Mouse (Mus musculus): ENCODE measurements around the gene Mybpc3. TPM values are rescaled to one million over a fixed set of nuclear protein-coding genes. Genes with fewer than 3 reads are reported as not detected.
A peak's percentile ranks its signal among the peaks of the same experiment; 100 is the strongest.
"Not testable (repeated sequence)": the region's sequence is repeated elsewhere in the genome, so short reads cannot be mapped to it uniquely, and the experiment has no call there.

The Mybpc3 gene
- total RNA-seq, 2 experiments from 2014 or later: 0.06 TPM; not detected in 1

DNA sequence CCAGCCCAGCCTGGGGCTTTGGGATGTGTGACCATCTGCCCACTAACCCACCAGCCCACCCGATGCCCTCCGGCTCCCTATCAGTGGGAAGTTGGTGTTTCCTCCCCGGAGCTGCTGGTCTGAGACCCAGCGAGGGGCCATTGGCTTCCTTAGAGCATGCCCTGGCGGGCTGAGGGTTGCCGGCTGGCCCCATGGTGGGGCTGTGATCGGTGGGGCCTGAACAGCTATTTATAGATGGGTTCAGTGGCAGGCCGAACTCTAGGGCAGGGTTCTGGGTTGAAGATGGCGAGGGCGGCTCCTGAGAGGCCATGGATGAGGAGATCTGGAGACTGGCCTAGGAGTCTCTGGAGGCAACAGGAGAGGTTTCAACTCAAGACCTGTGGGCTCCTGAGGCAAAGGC is 20.9 kb upstream of the Mybpc3 start:
- Histone ChIP-seq H3K27ac (peak overlapping the region; percentile 59), H3K4me3 (peak overlapping the region; percentile 56)
- intact Hi-C loops (cut with DNase I): no loop called here

GRCm38 (mm10) chr2:91098156-91098555 is 19.8 kb upstream of the Mybpc3 start:
- no peak for DNase-seq
- no peak for TF ChIP-seq CTCF (IDR thresholded peaks at IDR 0.05)
- Histone ChIP-seq H3K27ac (peak overlapping the region; percentile 59; the same call in 1 of the 2 replicates), H3K4me3 (peak overlapping the region; percentile 56)
- intact Hi-C loops (cut with DNase I): no loop called here

More for the DNA sequence above, 20.9 kb upstream of the Mybpc3 start:
- no peak for TF ChIP-seq CTCF (IDR thresholded peaks at IDR 0.05)
- DNase-seq: no peak

DNA sequence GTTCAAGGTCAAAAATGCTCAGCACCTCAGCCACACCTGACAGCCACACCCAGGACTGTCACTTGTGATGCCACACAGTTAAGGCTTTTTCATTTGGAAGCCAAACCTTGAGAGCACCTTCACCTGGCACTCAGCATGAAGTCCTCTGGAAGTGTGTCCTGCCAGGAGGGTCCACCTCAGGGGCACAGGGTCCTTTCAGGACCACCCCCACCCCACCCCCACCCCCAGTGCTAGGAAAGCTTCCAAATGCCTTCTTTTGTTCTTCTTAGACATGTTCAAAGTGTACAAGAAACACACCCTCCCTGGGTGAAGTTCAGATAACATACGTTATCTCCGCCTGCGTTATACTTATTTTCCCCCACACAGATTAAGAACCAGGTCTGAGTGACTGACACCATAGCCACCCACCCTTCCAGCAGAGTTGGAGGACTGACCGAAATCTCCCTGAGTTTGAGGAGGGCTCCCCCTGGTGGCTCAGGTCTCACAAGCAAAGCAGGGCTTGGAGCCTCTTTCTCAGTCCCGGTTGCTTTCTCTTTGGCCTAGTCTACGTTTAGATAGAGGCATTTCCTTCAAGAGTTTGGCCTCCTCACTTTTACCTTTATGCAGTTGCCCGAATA is 16.7 kb upstream of the Mybpc3 start:
- no peak overlapping the region for H3K4me3 ChIP-seq
- peak; percentile 94 for DNase-seq
- H3K27ac ChIP-seq: peak overlapping the region; percentile 75
- TF ChIP-seq CTCF (IDR thresholded peaks at IDR 0.05): peak; percentile 96
- intact Hi-C loops (cut with DNase I): loop anchor here (1.0 to 2.0 kb wide), 2 partner anchors 31 to 234 kb away; partner anchors contain the start of gene Slc39a13

- TF ChIP-seq CTCF (IDR thresholded peaks at IDR 0.05): no peak
- H3K27ac ChIP-seq: no peak overlapping the region
- no peak overlapping the region for H3K4me3 ChIP-seq
- DNase-seq: no peak
- intact Hi-C loops (cut with DNase I): no loop called here
These were observed 9.8 kb upstream of the Mybpc3 start for GRCm38 (mm10) chr2:91108156-91108555.

- Histone ChIP-seq H3K27ac (no peak overlapping the region), H3K4me3 (no peak overlapping the region)
- intact Hi-C loops (cut with DNase I): no loop called here
- no peak for TF ChIP-seq CTCF (IDR thresholded peaks at IDR 0.05)
- no peak for DNase-seq
These were observed 8.7 kb upstream of the Mybpc3 start for GRCm38 (mm10) chr2:91109241-91109640.

- no peak overlapping the region for H3K4me3 ChIP-seq
- DNase-seq: no peak
- TF ChIP-seq CTCF (IDR thresholded peaks at IDR 0.05): no peak
- H3K27ac ChIP-seq: no peak overlapping the region
- intact Hi-C loops (cut with DNase I): no loop called here
These were observed 8.0 kb upstream of the Mybpc3 start for GRCm38 (mm10) chr2:91109807-91110385.

DNA sequence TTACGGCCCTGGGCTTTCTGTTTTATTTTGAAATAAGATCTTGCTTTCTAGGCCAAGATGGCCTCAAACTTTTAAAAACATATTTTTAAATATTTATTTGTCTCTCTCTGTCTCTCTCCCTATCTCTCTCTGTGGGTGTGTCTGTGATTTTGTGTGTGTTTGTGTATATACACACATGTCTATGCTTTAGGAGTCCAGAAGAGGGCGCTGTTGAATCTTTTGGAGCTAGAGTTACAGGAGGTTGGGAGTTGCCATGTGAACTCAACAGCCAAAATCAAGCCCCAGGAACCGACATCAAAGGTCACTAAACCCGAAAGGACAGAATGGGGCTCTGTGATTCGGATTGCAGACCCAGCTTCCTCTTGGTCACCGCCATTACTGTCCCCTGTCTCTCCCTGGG is 7.5 kb upstream of the Mybpc3 start:
- intact Hi-C loops (cut with DNase I): no loop called here
- no peak for TF ChIP-seq CTCF (IDR thresholded peaks at IDR 0.05)
- Histone ChIP-seq H3K4me3 (no peak overlapping the region), H3K27ac (no peak overlapping the region)
- no peak for DNase-seq

- H3K4me3 ChIP-seq; DNase-seq; intact Hi-C loops (cut with DNase I): not testable (repeated sequence)
These were observed 6.1 kb upstream of the Mybpc3 start for GRCm38 (mm10) chr2:91111832-91112231.

GRCm38 (mm10) chr2:91112491-91112890 is 5.5 kb upstream of the Mybpc3 start:
- H3K27ac ChIP-seq: no peak overlapping the region

More at GRCm38 (mm10) chr2:91111832-91112231, 6.1 kb upstream of the Mybpc3 start:
- not testable (repeated sequence) for H3K27ac ChIP-seq

DNA sequence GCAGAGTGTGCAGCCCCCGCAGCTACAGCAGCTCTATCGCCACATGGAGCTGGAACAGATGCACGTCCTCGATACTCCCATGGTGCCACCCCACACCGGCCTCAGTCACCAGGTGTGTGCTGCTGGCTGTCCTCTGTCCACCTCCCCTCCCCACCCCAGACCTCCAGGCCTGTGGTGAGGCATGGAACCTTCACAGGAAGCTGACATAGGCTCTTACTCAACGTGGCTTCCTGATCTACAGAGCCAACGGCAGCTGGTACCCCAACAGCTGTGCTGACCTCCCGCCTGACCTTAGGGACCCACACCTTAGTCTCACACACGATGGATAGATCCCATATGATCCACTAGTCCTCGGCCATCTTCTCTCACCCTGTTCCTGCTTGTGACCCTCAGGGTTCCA is 4.6 kb upstream of the Mybpc3 start:
- TF ChIP-seq CTCF (IDR thresholded peaks at IDR 0.05): no peak
- Histone ChIP-seq H3K4me3 (no peak overlapping the region), H3K27ac (no peak overlapping the region)
- no peak for DNase-seq
- intact Hi-C loops (cut with DNase I): no loop called here

More at GRCm38 (mm10) chr2:91112491-91112890, 5.5 kb upstream of the Mybpc3 start:
- intact Hi-C loops (cut with DNase I): no loop called here
- H3K4me3 ChIP-seq: no peak overlapping the region
- TF ChIP-seq CTCF (IDR thresholded peaks at IDR 0.05): no peak
- no peak for DNase-seq

DNA sequence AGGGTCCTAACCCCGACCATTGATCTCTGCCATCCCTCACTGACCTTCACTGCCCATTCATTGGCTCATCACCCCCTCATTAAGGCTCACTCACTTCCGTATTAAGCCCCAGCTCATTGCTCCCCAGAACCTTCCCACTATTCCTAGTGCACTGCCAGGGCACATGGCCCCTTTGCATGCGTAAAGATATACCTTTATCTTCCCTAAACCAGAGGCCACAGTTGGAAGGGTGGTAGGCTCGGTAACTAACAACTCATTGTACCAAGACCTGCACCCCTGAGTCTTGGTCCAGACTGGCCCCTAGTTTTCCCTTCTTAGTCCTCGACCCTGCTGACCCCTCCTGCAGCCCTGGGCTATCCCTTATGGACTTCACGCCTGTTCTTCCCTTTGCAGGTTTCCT is 4.1 kb upstream of the Mybpc3 start:
- no peak for DNase-seq
- Histone ChIP-seq H3K27ac (no peak overlapping the region), H3K4me3 (no peak overlapping the region)
- TF ChIP-seq CTCF (IDR thresholded peaks at IDR 0.05): no peak
- intact Hi-C loops (cut with DNase I): no loop called here

GRCm38 (mm10) chr2:91114781-91115577 is 3.0 kb upstream of the Mybpc3 start:
- DNase-seq: peak; percentile 98
- no peak; the same call in 1 of the 2 replicates for TF ChIP-seq CTCF (IDR thresholded peaks at IDR 0.05)
- Histone ChIP-seq H3K27ac (peak overlapping the region; percentile 77), H3K4me3 (peak overlapping the region; percentile 70)
- intact Hi-C loops (cut with DNase I): loop anchor here (1.0 to 5.0 kb wide), 3 partner anchors 79 to 362 kb away; partner anchors contain the start of gene Ddb2

- Histone ChIP-seq H3K4me3 (peak overlapping the region; percentile 70), H3K27ac (peak overlapping the region; percentile 77)
- intact Hi-C loops (cut with DNase I): loop anchor here (1.0 to 5.0 kb wide), 3 partner anchors 79 to 362 kb away; partner anchors contain the start of gene Ddb2
- no peak for TF ChIP-seq CTCF (IDR thresholded peaks at IDR 0.05)
- DNase-seq: no peak
These were observed 2.4 kb upstream of the Mybpc3 start for GRCm38 (mm10) chr2:91115578-91115970.

Data from gastrocnemius, adult 2 months (tissue).